Comparison of ENCODE assay signal across 8 mouse cellular contexts in the genomic region with DNA sequence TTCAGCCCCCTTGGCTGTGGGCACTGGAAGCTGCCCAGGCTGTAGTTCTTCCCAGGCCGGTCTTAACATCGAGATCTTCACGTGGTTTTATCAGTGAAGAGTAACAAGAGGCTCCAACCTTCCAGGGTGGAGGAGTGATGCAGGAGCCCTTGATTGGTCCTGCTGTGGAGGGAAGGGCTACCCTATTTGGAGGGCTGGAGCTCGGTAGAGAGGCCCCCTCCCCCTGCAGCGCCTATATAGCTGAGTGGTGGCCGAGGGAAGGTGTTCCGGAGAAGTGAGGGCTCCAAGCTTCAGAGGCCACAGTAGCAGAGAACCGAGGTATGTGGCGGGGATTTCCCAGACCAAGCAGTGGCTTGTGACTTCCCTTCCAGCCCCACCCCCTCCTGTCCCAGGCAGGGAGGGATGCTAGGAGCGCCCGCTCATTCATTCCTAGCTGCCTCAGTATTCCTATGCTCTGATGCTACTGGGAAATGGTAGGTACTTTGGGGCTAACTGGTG. TPM values are rescaled to one million over a fixed set of nuclear protein-coding genes. Genes with fewer than 3 reads are reported as not detected.
A peak's percentile ranks its signal among the peaks of the same experiment; 100 is the strongest.
DNase-seq lines count a peak whose midpoint lies in the region; ATAC-seq and TF ChIP-seq lines count a peak whose summit lies in the region.

A gene (plus strand): TSS at position 264 of the 498 bp plus-strand sequence.

- no peak for TF ChIP-seq CTCF in brain, embryonic 14.5 days (IDR thresholded peaks at IDR 0.05; ENCODE audit: borderline replicate concordance, extremely low read depth, insufficient read depth, insufficient read length)
- no peak for TF ChIP-seq CTCF in stomach, postnatal 0 days (IDR thresholded peaks at IDR 0.05; ENCODE audit: low read depth)

- no peak within 1 kb of the TSS for H3K4me2 ChIP-seq in hindbrain, embryonic 11.5 days (replicated peaks; ENCODE audit: low read depth, low read length)
- no peak within 1 kb of the TSS for H3K4me2 ChIP-seq in stomach, postnatal 0 days (replicated peaks; ENCODE audit: low read depth)

- no peaks in the 10 kb centered on the region for H3K36me3 ChIP-seq in hindbrain, embryonic 11.5 days (ENCODE audit: control insufficient read depth, insufficient read depth, low read length)
- no peaks in the 10 kb centered on the region for H3K36me3 ChIP-seq in hindbrain, embryonic 10.5 days
- H3K36me3 ChIP-seq in stomach, postnatal 0 days (ENCODE audit: control insufficient read depth, insufficient read depth, low read length) = no peaks in the 10 kb centered on the region

- peak; percentile 11 for DNase-seq in hindbrain, embryonic 11.5 days (ENCODE audit: low spot score)
- DNase-seq in hindbrain, embryonic 10.5 days (ENCODE audit: low spot score) = no peak
- peak; percentile 70 for DNase-seq in 3134 (ENCODE audit: extremely low read depth, insufficient read length, low spot score)
- no peak for DNase-seq in brain, embryonic 14.5 days (ENCODE audit: low read depth)
- DNase-seq in induced T-regulatory cell, adult 2 months (ENCODE audit: low read depth) = peak; percentile 73
- DNase-seq in stomach, postnatal 0 days (ENCODE audit: low spot score) = no peak
- no peak for DNase-seq in layer of hippocampus, adult 9-11 months

- H3K27me3 ChIP-seq in hindbrain, embryonic 11.5 days (ENCODE audit: control insufficient read depth, insufficient read depth, low read length) = peaks cover 24% of the 10 kb centered on the region
- peaks cover 58% of the 10 kb centered on the region for H3K27me3 ChIP-seq in hindbrain, embryonic 10.5 days (ENCODE audit: insufficient read depth, poor library complexity, severe bottlenecking)
- no peaks in the 10 kb centered on the region for H3K27me3 ChIP-seq in stomach, postnatal 0 days (ENCODE audit: control insufficient read depth, insufficient read depth, low read length)

- H3K9me3 ChIP-seq in hindbrain, embryonic 11.5 days (ENCODE audit: control insufficient read depth, low read length) = no peaks in the 10 kb centered on the region
- H3K9me3 ChIP-seq in hindbrain, embryonic 10.5 days = no peaks in the 10 kb centered on the region
- no peaks in the 10 kb centered on the region for H3K9me3 ChIP-seq in stomach, postnatal 0 days (ENCODE audit: control insufficient read depth, low read length)

- no peak for TF ChIP-seq POLR2A in brain, embryonic 14.5 days (IDR thresholded peaks at IDR 0.05; ENCODE audit: borderline replicate concordance, extremely low read depth, insufficient read depth, insufficient read length, poor library complexity, severe bottlenecking)

- no peak for TF ChIP-seq EP300 in stomach, postnatal 0 days (optimal IDR thresholded peaks at IDR 0.05)

- no peak within 1 kb of the TSS for H3K4me3 ChIP-seq in hindbrain, embryonic 11.5 days (ENCODE audit: low read depth, low read length)
- H3K4me3 ChIP-seq in hindbrain, embryonic 10.5 days = no peak within 1 kb of the TSS
- H3K4me3 ChIP-seq in stomach, postnatal 0 days (ENCODE audit: low read depth, low read length) = no peak within 1 kb of the TSS

- no peaks in the 10 kb centered on the region for H3K4me1 ChIP-seq in hindbrain, embryonic 11.5 days (replicated peaks; ENCODE audit: control insufficient read depth, insufficient read depth, low read length)
- H3K4me1 ChIP-seq in hindbrain, embryonic 10.5 days (replicated peaks) = peaks cover 36% of the 10 kb centered on the region
- no peaks in the 10 kb centered on the region for H3K4me1 ChIP-seq in stomach, postnatal 0 days (replicated peaks; ENCODE audit: control insufficient read depth, insufficient read depth)

- no peak for ATAC-seq in hindbrain, embryonic 11.5 days (ENCODE audit: low FRiP score)
- ATAC-seq in stomach, postnatal 0 days (ENCODE audit: low FRiP score, low TSS enrichment) = no peak; the same call in 1 of the 2 replicates
- no peak for ATAC-seq in megakaryocyte-erythroid progenitor cell, adult 5-6 weeks (replicated peaks; ENCODE audit: low FRiP score, low TSS enrichment, poor library complexity, severe bottlenecking)

- no peak within 1 kb of the TSS for H3K27ac ChIP-seq in hindbrain, embryonic 11.5 days (ENCODE audit: low read depth, low read length)
- no peak within 1 kb of the TSS for H3K27ac ChIP-seq in hindbrain, embryonic 10.5 days
- H3K27ac ChIP-seq in stomach, postnatal 0 days (replicated peaks) = no peak within 1 kb of the TSS

- WGBS in hindbrain, embryonic 11.5 days = 16% methylated on average over 11 of the region's 11 CpGs
- WGBS in hindbrain, embryonic 10.5 days = 10% methylated on average over 11 of the region's 11 CpGs
- WGBS in stomach, postnatal 0 days = 17% methylated on average over 11 of the region's 11 CpGs

- no peak within 1 kb of the TSS for H3K9ac ChIP-seq in hindbrain, embryonic 11.5 days (ENCODE audit: low read depth, low read length)
- no peak within 1 kb of the TSS for H3K9ac ChIP-seq in stomach, postnatal 0 days (ENCODE audit: low read length)

RNA-seq across cellular contexts. Expression of the gene that starts here (rescaled TPM):
- 6.2 and 8.2 TPM in 2 replicates for polyA plus RNA-seq in hindbrain, embryonic 11.5 days (2014; fragmentation: Nextera tagmentation; extraction: Ambion mirVana)
- polyA plus RNA-seq in hindbrain, embryonic 10.5 days (2016; fragmentation: Nextera tagmentation; extraction: Ambion mirVana) = 4.1 and 5.5 TPM in 2 replicates
- 12.5 and 13.5 TPM in 2 replicates for polyA plus RNA-seq in brain, embryonic 14.5 days (2012; rRNA removed)
- polyA plus RNA-seq in stomach, postnatal 0 days (2015; fragmentation: Nextera tagmentation; extraction: Ambion mirVana) = 16.3 and 22.8 TPM in 2 replicates
- total RNA-seq in megakaryocyte-erythroid progenitor cell, adult 5-6 weeks (2014; fragmentation: Nextera tagmentation) = not detected in 2 replicates
- total RNA-seq in megakaryocyte-erythroid progenitor cell, adult 5-6 weeks (2017) = not detected in 2 replicates

Comparison
In these comparisons a context has a peak if more than half of its experiments do, and no peak if none do; other contexts are left out.
1. DNase-seq: peak in hindbrain, embryonic 11.5 days (single experiment), 3134 (single experiment) and induced T-regulatory cell, adult 2 months (single experiment); none in hindbrain, embryonic 10.5 days (single experiment), brain, embryonic 14.5 days (single experiment), stomach, postnatal 0 days (single experiment) and layer of hippocampus, adult 9-11 months (single experiment).